Mouse (Mus musculus): Measurements from ENCODE around the gene Tmem229a. TPM values are rescaled to one million over a fixed set of nuclear protein-coding genes. Genes with fewer than 3 reads are reported as not detected.

The Tmem229a gene
- not detected for total RNA-seq (2023)

DNA sequence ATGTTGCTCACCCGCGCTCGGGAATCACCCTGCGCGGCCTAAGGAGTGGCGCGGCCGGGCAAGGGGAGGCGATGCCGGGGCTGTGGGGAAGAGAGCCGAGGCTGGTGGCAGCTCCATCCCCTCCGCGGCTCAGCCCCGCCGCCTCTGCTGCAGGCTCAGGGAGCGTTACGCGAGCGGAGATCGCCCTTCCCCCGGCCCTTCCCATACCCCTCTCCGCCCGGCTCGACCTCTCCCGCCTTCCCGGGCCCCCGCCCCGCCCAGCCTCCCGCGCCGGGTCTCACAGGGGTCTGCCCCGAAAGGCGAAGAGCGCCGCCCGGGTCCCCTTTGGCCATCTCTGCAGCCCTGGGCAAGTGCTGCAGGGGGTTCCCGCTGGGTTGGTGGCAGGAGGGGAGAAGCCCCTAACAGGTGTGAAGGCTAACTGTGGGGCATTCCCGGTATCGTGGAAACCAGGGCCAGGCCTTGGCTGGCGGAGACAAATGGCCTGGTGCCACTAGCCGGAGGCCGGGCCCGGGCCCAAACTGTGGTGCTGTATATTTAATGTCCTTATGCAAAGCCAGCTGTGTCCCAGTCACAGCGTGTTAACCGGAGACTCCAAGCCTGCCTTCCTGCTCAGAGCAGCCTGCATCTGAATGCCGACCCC, at the start of gene Tmem229a:
Gene Tmem229a (minus strand): TSS at position 352 of the 640 bp plus-strand sequence.

Other genes starting within 250 kb of the Tmem229a start
- gene Hyal6, start 223.1 kb downstream of the Tmem229a start, total RNA-seq (2023): not detected
- not detected for gene Hyal4, start 208.0 kb downstream of the Tmem229a start, total RNA-seq (2023)
- not detected for gene Spam1, start 165.1 kb downstream of the Tmem229a start, total RNA-seq (2023)
- not detected for gene Hyal5, start 98.3 kb downstream of the Tmem229a start, total RNA-seq (2023)

Measured in CD4-positive naive resting alpha-beta T cell, adult 76 days (primary cell).